Mouse (Mus musculus): ENCODE measurements around the gene Galnt9. TPM values are rescaled to one million over a fixed set of nuclear protein-coding genes. Genes with fewer than 3 reads are reported as not detected.

The Galnt9 gene
- polyA plus RNA-seq, 1 experiment, result not detected

DNA sequence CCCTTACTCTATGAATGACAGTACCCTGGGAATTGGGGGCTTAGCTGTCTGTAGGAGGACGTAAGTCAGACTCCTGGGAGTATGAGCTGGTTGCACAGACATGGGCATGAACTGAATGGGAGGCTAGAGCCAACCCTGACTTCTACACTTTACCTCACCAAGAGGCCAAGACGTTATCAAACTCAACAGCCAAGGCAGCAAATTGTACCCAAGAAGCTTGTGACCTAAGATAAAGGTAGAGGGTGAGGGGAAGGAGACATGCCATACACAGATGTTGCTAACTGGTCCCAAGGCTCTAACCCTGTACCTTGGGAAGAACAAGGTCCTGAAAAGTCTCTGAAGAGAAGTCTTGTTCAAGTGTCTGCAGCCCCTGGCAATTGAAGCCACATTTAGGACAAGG is 23.4 kb downstream of the Galnt9 start:
- H3K9me3 ChIP-seq, result peaks cover 5% of the 10 kb centered on the region; the same call in 1 of the 2 replicates
- TF ChIP-seq GATA1 (IDR thresholded peaks at IDR 0.05; ENCODE audit: borderline replicate concordance, low read length), result no peak
- TF ChIP-seq FLI1 (IDR thresholded peaks at IDR 0.05; ENCODE audit: low read length), result no peak
- H3K4me3 ChIP-seq (replicated peaks), result no peak overlapping the region
- H3K36me3 ChIP-seq (replicated peaks; ENCODE audit: low read length), result no peaks in the 10 kb centered on the region
- H3K4me1 ChIP-seq, result peaks cover 7% of the 10 kb centered on the region; the same call in 1 of the 2 replicates
- peaks cover 48% of the 10 kb centered on the region for H3K27me3 ChIP-seq (replicated peaks)

DNA sequence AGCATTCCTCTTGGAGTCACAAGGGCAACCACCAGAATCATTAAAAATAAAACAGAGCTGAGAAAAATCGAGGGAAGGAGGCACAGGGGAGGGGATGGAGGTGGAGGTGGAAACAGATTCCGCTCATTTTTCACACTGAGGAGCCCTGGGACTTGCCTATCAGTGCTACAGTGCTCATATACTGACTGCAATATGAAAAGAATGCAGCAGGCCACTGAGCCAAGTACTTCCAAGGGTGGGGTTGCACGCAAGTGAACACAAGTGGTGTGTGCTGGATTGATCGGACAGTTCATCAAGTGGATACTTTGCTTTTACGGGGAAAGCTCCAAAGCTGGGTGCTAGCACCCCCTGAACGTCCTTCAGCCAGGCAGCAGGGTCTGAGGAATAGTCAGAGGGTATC is 30.7 kb downstream of the Galnt9 start:
- Histone ChIP-seq H3K27me3 (replicated peaks) (peaks cover 68% of the 10 kb centered on the region), H3K36me3 (replicated peaks; ENCODE audit: low read length) (no peaks in the 10 kb centered on the region), H3K4me3 (replicated peaks) (no peak overlapping the region), H3K9me3 (no peaks in the 10 kb centered on the region), H3K4me1 (peaks cover 7% of the 10 kb centered on the region; the same call in 1 of the 2 replicates)
- no peak for TF ChIP-seq GATA1 (IDR thresholded peaks at IDR 0.05; ENCODE audit: borderline replicate concordance, low read length)
- no peak for TF ChIP-seq FLI1 (IDR thresholded peaks at IDR 0.05; ENCODE audit: low read length)

DNA sequence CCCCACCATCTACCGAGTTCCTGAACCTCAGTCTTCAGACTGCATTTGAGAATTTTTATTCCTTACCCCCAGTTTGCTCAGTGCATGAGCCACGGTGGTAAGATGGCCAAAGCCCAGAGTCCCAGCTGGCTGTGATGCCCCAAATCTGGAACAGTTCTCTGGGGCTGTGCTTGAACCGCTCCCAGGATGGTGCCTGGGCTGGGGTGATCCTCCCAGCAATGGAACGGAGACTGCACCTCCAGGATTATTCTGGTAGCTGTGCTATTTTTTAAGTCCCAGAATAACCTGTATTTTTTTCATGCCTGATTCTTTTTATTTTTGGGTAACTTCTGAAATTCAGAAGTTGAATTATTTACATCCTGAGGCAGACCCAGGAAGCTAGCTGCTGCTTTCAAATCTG is 35.1 kb downstream of the Galnt9 start:
- no peak for TF ChIP-seq GATA1 (IDR thresholded peaks at IDR 0.05; ENCODE audit: borderline replicate concordance, low read length)
- no peak for TF ChIP-seq FLI1 (IDR thresholded peaks at IDR 0.05; ENCODE audit: low read length)

DNA sequence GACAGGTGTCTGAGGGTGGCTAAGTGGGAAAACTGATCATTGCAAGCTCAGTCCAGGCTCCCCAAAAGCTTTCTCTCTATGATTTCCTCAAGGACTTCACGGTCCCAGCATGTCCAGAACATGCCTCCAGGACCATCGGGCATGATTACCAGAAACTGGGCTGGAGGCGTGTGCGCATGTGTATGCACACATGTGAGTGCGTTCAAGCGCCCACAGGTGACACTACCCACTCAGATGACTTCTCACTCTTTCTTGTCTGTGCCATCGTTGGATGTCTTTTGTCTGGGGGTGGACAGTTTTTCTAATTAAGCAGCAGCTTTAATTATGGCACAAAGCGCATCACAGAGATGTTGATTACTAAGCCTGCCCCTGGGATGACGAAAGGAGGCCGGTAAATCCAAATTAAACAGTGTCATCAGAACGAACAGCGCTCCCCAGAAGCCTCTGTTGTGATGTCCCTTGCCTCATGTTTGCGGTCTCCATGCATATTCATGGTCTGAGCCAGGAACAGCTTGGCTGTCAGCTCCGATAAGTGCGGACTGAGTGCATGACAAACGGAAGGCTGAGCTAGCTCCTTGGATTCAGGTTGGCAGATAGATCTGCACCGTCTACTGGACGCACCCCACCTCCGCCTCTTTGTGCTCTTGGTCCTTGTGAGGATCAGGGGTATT is 36.5 kb downstream of the Galnt9 start:
- peaks cover 81% of the 10 kb centered on the region for H3K27me3 ChIP-seq (replicated peaks)
- no peak overlapping the region for H3K4me3 ChIP-seq (replicated peaks)
- no peaks in the 10 kb centered on the region for H3K36me3 ChIP-seq (replicated peaks; ENCODE audit: low read length)
- TF ChIP-seq GATA1 (IDR thresholded peaks at IDR 0.05; ENCODE audit: borderline replicate concordance, low read length) (no peak), FLI1 (IDR thresholded peaks at IDR 0.05; ENCODE audit: low read length) (no peak)
- H3K9me3 ChIP-seq, result no peaks in the 10 kb centered on the region
- H3K4me1 ChIP-seq, result peaks cover 12% of the 10 kb centered on the region

More for the DNA sequence above, 35.1 kb downstream of the Galnt9 start:
- Histone ChIP-seq H3K4me1 (peaks cover 12% of the 10 kb centered on the region), H3K9me3 (no peaks in the 10 kb centered on the region), H3K4me3 (replicated peaks) (no peak overlapping the region), H3K36me3 (replicated peaks; ENCODE audit: low read length) (no peaks in the 10 kb centered on the region), H3K27me3 (replicated peaks) (peaks cover 77% of the 10 kb centered on the region)

DNA sequence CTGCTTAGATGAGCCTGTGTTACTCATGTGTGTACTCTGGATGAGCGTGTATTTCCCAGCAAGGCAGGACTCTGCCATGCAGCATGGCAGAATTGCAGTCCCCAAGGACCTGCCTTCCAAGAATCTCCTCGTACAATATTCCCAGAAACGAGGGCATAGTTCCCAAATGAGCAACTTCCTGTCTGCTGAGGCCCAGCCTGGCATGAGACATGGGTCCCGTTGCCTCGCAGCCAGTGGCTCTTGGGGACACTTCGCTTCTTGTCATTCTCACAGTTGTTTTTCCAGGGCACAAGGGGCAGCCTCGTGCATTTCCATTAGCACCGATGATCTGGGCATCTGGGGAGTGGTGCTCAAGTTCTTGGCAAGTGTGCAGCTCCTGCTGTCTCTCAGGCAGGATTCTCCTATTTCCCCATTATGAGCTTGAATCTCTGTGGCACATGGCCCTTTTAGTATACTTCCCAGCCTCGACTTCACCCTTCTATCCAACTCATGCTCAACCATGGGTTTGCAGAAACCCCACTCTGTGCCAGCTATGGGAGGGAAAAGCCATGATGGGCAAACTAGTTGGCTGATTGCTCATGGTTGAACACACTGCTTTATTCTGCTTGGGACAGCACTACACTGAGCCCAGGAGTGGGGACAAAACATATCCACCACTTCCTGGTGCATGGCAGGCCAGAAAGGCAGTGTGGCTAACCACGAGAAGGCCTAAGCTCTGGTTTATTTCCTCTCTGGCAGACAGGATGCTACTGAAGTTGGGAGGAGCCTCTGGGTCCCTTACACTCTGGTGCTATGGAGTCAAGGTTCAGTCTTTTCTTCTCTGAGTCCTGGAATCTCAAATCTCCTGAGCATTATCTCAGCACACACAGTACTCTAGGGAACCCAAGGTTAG is 38.7 kb downstream of the Galnt9 start:
- Histone ChIP-seq H3K4me1 (peaks cover 12% of the 10 kb centered on the region), H3K27me3 (replicated peaks) (peaks cover 86% of the 10 kb centered on the region), H3K4me3 (replicated peaks) (no peak overlapping the region), H3K9me3 (no peaks in the 10 kb centered on the region), H3K36me3 (replicated peaks; ENCODE audit: low read length) (no peaks in the 10 kb centered on the region)
- no peak for TF ChIP-seq GATA1 (IDR thresholded peaks at IDR 0.05; ENCODE audit: borderline replicate concordance, low read length)
- no peak for TF ChIP-seq FLI1 (IDR thresholded peaks at IDR 0.05; ENCODE audit: low read length)

DNA sequence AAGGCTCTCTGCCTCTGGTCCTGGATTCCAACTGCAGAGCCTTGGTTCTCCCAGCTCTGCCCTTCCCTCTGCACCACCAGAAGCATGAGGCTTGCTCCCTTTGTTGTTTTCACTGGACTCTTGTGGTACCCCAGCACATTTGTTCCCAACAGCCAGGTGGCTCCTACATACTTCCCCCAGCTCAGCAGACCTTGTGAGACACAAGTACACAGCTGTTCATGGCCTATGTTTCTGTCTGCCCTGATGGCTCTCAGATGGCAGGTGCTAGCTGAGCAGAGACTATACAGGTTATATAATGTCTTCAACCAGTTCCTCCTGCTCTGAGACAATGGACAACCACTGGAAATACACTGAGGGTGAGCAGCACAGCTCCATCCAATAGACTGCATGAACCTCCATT is 43.3 kb downstream of the Galnt9 start:
- H3K4me1 ChIP-seq, result peaks cover 24% of the 10 kb centered on the region
- no peaks in the 10 kb centered on the region for H3K36me3 ChIP-seq (replicated peaks; ENCODE audit: low read length)
- no peaks in the 10 kb centered on the region for H3K9me3 ChIP-seq
- no peak overlapping the region for H3K4me3 ChIP-seq (replicated peaks)
- TF ChIP-seq FLI1 (IDR thresholded peaks at IDR 0.05; ENCODE audit: low read length) (no peak), GATA1 (IDR thresholded peaks at IDR 0.05; ENCODE audit: borderline replicate concordance, low read length) (no peak)
- H3K27me3 ChIP-seq (replicated peaks), result peaks cover 83% of the 10 kb centered on the region

DNA sequence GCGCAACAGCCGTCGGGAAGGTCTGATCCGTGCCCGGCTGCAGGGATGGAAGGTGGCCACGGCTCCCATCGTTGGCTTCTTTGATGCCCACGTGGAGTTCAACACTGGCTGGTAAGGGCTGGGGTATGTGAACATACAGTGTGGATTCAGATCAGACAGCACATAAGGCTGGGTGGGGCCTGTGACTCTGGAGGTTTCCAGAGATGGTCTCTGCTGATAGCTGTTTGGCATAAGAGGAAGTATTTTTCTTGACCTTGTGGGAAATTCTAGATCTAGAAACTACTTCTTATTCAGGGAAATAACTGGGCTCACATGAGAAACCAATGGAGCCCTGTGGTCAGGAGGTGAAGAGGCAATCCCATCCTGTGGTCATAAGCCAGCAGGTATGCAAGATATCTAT is 45.7 kb downstream of the Galnt9 start:
- Histone ChIP-seq H3K36me3 (replicated peaks; ENCODE audit: low read length) (no peaks in the 10 kb centered on the region), H3K4me3 (replicated peaks) (no peak overlapping the region), H3K27me3 (replicated peaks) (peaks cover 75% of the 10 kb centered on the region), H3K4me1 (peaks cover 18% of the 10 kb centered on the region), H3K9me3 (no peaks in the 10 kb centered on the region)
- TF ChIP-seq GATA1 (IDR thresholded peaks at IDR 0.05; ENCODE audit: borderline replicate concordance, low read length) (no peak), FLI1 (IDR thresholded peaks at IDR 0.05; ENCODE audit: low read length) (no peak)

DNA sequence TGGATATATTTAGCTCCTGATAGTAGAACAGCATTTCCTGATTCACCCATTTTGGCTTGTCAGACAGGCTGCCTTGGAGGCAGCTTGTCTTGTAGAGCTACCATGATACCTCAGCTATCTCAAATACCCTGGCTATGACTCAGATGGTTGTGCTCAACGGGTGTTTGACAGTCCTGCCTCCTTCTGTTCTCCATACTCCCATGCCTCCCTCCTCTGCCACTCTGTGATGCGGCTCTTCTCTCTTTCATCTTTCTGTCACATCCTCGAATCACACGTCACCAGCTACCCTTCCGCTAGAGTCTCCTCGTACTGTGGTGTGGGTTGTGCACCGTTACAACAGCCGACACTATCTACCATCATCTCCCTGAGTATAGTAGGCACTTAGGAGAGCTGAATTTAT is 50.3 kb downstream of the Galnt9 start:
- Histone ChIP-seq H3K27me3 (replicated peaks) (peaks cover 81% of the 10 kb centered on the region), H3K9me3 (0 out of 2 replicates have a peak, but pooled peaks cover 3% of the 10 kb centered on the region), H3K4me3 (replicated peaks) (no peak overlapping the region), H3K4me1 (peaks cover 29% of the 10 kb centered on the region), H3K36me3 (replicated peaks; ENCODE audit: low read length) (no peaks in the 10 kb centered on the region)
- TF ChIP-seq GATA1 (IDR thresholded peaks at IDR 0.05; ENCODE audit: borderline replicate concordance, low read length), result no peak
- no peak for TF ChIP-seq FLI1 (IDR thresholded peaks at IDR 0.05; ENCODE audit: low read length)

DNA sequence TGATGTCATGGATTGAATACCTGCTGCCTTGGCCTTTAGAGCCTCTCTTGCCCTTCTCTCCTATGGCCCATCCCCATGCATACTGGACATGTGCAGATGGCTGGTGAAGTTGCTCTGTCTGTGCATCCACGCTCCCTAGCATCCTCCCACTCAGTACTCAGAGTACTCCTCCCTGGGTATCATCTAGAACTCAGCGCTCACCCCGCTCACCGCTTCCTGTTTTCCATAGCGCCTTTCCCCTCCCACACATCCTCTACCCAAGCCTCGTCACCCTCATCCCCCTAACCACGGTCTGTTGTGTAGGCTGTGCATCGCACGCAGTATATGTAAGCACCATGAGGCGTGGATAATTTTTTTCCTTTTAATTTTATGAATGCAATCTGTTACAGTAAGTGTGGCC is 51.2 kb downstream of the Galnt9 start:
- H3K4me3 ChIP-seq (replicated peaks), result no peak overlapping the region
- no peak for TF ChIP-seq GATA1 (IDR thresholded peaks at IDR 0.05; ENCODE audit: borderline replicate concordance, low read length)
- TF ChIP-seq FLI1 (IDR thresholded peaks at IDR 0.05; ENCODE audit: low read length), result no peak
- H3K27me3 ChIP-seq (replicated peaks), result peaks cover 78% of the 10 kb centered on the region
- H3K4me1 ChIP-seq, result peaks cover 25% of the 10 kb centered on the region
- 0 out of 2 replicates have a peak, but pooled peaks cover 3% of the 10 kb centered on the region for H3K9me3 ChIP-seq
- H3K36me3 ChIP-seq (replicated peaks; ENCODE audit: low read length), result no peaks in the 10 kb centered on the region

Data from megakaryocyte, embryonic 14.5 days (primary cell).